Mouse (Mus musculus): ENCODE results near the gene Esp16. TPM values are rescaled to one million over a fixed set of nuclear protein-coding genes. Genes with fewer than 3 reads are reported as not detected.
"Not testable (repeated sequence)": the region's sequence is repeated elsewhere in the genome, so short reads cannot be mapped to it uniquely, and the experiment has no call there.

Esp16 gene
- total RNA-seq (2021), result not detected

DNA sequence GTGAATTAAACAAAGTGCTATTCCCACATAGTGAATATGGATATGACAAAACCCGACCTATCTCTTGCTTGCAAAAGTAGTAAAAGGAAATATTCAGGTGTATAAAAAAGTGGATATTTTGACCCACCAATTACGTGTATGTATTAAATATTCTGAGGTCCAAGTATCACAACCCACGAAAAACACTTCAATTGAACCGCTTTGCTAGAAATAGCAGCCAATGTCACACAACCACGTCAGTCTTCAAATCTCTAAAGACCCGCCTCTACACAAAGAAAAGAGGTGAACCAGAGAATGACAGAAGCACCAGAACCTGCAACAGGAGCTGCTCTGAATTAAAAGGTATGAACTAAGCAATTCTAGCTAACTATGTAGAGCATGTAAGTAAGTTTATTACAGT, at the start of gene Esp16:
Gene Esp16 (plus strand): TSS at position 301 of the 400 bp plus-strand sequence.
- DNase-seq; intact Hi-C loops (cut with DNase I): not testable (repeated sequence)

DNA sequence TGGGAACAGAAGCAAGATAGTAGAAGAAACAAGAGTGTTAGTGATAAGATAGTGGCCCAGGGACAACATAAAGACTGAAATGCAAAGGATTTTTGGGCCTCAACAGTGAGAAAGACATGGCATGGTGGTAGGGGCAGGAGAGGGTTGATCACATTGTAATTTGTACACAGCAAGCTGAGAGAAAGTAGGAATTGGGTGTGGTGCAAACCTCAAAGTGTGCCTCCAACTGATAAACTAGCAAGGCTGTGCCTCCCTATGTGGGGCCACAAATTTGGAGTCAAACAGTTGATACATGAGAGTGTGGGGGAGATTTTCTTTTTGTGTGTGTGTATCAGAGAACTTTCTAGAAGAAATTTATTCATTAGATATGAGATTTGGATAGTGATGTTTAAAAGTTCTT, 37.9 kb upstream of the Esp16 start:
- intact Hi-C loops (cut with DNase I); DNase-seq: not testable (repeated sequence)

Other genes with a start within 250 kb of the Esp16 start
- not detected for gene Esp18, start 129.8 kb upstream of the Esp16 start, total RNA-seq (2021)
- gene Esp15, start 104.8 kb downstream of the Esp16 start, total RNA-seq (2021), result not detected

Measured in left cerebral cortex, postnatal 4 days (tissue).